Mouse (Mus musculus) heart, adult 18-20 months (tissue): ENCODE data around the gene Fgf22. TPM values are rescaled to one million over a fixed set of nuclear protein-coding genes. Genes with fewer than 3 reads are reported as not detected.

Experiments used
- DNase-seq, 2 experiments: peaks; one replicate each; pipeline ENCODE4 v3.0.0; 2021 to 2022; ENCODE audit warnings: mixed read lengths in 1 of 2
- total RNA-seq, 2 experiments: library from RNA; stranded (reverse); gene quantifications; 2 replicates each; pipeline ENCODE4 v1.2.3; 2021

Fgf22 gene
- total RNA-seq, 2 experiments from 2014 or later: not detected

DNA sequence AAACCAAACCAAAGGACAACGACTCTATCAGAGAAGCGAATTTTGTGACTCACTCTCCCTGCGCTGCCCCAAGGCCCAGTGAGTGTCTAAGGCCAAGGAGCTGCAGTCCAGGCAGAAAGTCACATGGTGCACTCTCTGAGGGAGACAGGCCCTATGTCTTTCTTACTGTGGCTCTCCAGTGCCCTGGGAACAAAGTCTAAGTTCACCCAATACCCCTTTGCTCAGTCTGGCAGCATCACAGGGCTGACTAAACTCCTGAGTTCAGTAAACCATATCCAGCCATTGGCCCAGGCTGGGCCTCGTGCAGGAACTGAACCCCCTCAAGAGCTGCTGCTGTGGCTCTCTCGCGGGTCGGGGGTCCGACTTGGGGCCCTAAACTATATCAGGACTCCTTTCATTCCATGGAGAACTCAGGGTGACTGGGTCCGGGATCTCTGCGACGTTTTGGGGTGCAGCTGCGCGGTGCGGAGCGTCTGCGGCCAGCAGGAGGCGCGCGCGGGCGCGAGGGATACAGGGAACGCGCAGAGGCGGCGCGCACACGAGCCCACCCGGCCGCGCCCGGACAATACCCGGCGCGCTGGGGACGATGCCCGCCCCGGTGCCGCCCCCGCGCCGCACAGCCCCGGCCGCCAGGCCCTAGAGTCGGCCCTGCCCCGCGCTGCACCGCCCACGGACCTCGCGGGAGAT lies 38.3 kb downstream of the Fgf22 start, which contains the start of gene Palm:
Palm (plus strand) TSS at position 522 of the 687 bp plus-strand sequence.
- DNase-seq: peak; percentile 85 to 92

DNA sequence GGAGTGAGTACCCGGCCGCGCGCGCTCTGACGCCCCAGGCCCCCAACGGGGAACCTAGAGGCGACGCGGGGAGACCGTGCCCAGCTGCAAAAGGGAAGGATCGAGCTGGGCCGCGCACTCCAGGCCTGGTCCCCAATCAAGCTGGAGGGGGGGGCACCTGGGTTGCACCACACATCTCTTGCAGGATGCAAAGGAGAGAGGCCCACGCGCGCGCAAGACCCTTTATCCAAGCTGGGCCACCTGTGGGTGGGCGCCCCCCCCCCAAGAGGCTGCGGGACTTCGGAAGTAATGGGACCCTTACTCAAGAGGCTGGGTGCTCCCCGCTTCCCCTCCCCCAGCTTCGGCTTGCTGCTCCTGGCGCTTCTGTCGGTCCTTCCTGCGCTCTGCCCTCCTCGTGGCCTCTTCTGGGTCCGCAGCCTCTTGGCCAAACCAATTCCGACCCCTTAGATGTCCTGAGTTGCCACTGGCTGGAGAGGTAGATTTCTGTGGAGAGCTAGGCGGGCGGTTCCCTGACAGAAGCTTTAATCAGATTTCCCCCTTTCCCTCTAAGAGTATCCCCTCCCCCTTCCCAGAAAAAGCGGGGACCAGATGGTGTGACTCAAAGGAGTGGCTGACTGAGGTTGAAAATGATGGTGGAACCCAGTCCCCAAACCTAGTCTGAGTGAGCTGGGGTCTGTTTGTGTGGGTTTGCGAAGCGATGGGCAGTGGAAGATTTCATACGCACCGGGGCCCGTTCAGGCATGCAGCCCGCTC lies 39.0 kb downstream of the Fgf22 start:
- peak; percentile 55 to 61 for DNase-seq

DNA sequence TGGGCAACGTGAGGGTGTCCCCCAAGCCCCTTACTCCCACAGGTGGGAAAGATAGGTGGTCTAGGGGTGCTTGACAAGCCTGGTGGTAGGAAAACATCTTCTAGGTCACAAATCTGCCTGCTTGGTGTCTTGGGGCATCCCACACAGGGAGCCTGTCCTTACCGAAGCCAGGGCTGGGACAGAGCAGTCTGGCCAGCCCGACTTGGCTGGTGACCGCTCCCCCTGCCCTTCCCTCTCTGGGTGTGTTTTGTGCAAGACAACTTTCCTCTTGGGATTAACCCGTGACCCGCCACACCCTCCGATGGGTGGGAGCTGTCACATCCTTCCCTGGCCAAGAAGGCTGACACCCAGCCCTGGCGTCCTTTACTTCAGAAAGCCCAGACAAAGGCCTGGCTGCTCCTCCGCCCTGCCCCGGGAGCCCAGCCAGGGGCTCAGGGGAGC lies 39.6 kb downstream of the Fgf22 start:
- DNase-seq: peak; percentile 91 to 97

DNA sequence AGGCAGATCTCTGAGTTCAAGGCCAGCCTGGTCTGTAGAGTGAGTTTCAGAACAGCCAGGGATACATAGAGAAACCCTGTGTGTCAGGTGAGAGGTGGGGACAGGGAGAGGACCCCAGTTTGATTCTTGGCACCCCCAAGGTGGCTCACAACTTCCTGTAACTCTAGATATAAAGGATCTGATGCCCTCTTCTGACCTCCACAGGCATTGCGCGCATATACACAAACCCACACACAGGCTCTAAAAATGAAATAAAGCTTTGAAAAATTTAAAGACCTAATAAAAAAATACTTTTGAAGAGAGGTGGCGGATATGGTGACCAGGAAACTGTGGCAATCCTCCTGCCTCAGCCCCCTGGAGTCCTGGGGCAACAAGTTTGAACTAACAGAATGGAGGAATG lies 41.0 kb downstream of the Fgf22 start:
- no peak for DNase-seq

DNA sequence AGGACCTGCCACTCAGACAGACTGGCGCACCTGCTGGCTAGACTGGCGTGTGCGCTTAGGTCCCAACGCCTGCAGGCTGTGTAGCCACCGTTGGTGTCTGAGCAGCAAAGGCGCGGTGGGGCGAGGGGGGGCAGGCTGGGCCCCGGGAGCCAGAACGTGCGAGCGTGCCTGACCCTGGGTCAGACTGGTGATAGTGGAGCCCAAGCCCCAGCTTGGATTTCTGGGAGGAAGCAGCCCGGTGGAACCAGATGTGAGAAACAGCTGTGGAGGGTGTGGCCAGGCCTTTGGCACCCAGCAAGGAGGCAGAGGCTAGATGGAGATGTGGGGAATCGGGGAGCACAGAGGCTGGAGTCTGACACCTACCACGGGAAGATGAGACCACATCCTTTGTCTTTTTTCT lies 42.5 kb downstream of the Fgf22 start:
- DNase-seq: peak; percentile 74 to 86

DNA sequence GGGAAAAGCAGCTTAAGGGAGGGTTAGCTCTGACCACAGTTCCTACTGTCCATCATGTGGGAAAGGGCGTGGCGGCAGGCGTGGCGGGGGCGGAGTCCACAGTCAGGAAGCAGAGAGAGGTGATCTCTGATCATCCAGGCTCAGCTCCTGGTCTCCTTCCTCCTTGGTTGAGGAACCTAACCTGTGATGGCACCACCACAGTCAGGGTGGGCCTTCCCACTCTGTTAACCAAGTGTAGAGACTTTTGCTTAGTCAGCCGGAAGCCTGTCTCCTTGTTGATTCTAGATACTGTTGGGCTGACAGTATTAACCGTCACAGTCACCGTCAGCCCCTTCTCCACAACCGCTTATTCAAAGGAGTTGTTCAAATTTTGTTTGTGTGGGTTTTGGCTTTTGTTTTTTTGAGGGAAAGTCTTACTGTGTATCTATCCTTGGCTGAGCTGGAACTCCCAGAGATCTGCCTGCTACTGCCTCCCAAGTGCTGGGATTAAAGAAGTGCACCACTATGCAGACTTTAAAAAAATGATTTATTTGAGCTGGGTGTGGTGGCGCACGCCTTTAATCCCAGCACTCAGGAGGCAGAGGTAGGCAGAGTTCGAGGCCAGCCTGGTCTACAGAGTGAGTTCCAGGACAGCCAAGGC lies 43.5 kb downstream of the Fgf22 start:
- DNase-seq: peak; percentile 51 to 56

DNA sequence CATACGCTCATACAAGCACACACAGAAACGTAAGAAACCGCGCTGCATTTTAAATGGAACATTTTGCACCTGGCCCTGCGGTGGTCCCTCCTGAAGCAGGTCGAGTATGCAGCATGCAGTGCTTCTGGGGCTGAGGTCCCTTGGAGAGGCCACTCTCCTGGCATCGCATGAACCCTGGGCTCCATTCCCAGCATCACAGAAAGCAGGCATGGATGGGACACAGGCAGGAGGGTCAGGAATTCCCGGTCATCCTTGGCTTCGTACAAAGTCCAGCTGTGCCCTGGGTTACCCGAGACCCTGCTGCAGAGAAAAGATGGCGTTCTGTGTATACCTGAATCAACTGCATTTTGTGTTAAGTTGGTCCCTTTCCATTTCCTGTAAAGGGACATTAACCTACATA lies 45.6 kb downstream of the Fgf22 start:
- DNase-seq: no peak

DNA sequence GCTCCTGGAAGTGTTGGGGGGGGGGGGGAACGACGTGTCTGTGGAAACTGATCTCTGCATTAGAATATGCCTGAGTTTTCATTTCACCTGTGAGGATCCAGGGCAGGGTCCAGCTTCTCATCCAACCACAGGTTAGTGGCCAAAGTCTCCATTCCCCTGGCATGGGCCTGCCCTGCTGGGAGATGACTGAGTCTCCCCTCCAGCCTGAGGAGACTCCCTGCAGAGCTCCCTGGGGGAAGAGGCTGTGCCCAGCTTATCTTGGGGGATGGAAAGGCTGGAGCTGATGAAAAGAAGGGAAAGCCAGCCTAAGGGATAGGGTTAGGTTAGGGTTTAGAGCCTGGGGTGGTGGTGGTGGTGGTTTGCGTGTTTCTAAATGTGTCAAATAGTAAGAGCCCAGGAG lies 47.0 kb downstream of the Fgf22 start:
- DNase-seq: no peak

DNA sequence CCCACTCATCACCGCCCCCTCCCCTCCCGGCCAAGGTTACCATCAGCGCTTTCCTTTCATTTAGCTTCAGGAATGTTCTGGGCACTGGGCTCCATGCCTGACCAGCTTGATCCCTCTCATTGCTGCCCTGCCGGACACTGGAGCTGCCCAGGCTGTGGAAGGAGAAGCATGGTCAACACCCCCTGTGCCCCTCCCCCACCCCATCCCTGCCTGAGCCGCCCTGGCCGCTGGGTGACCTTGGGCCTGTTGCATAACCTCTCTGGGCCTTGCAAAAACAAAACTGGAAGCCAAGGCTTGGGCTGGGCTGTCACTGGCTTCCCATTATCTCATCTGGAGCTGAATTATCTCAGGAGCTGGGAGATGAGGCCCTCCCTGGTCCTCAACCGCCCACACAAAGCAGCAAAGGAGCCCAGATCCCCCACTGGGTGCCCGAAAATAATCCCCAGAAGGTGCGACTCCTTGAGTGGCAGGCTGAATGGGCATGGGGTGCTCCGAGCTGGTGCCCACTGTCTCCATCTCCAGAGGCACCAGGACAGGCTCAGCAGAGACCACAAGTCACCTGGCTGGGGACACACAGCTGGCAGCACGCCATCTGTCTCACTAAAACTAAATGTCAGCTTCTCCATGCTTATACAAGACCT lies 47.6 kb downstream of the Fgf22 start:
- peak; percentile 79 to 88 for DNase-seq

DNA sequence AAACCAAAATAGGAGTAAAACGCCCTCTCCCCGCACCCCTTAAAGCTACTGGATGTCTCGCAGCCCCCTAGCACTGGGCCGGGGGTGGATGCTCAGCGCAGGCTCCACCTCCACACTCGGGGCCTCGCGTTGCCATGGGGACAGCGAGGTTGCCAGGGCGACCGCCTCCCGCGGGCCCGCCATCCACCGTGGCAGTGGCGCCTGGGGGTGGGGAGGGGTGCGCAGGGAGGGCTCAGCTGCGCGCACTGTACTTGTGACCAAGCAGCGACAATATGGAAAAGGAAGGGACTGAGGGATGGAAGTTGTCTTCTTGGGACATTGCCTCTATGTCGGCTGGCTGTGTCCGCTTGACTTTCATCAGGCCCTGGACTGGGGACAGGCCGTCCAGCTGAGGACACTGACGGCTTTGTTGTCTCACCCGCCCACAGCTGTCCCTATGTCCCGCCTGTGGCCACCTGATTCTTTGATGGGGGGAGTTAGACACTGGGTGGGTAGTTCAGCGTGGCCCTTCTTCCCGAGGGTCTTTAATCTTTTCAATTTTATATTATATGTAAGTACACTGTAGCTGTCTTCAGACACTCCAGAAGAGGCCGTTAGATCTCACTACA lies 48.9 kb downstream of the Fgf22 start:
- DNase-seq: no peak

DNA sequence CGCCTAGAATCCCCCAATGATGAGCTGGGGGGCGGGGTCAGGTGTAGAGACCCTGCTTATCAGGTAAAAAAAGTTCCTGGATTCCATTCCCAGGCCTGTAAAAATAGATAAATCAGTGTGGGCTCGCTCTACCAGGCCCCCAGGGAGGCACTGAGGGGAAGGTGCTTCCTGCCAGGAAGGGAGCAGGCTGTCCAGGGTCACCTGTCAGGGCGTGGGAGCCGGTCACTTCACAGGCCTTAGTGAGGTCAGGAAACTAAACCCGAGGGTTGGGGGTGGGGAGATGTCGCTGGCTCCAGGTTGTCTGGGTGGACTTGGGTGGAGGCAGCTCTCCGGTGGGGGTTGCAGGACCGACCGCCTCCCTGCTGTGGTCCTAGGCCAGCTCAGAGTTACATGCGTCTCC lies 50.8 kb downstream of the Fgf22 start:
- DNase-seq: peak; percentile 78 to 92

DNA sequence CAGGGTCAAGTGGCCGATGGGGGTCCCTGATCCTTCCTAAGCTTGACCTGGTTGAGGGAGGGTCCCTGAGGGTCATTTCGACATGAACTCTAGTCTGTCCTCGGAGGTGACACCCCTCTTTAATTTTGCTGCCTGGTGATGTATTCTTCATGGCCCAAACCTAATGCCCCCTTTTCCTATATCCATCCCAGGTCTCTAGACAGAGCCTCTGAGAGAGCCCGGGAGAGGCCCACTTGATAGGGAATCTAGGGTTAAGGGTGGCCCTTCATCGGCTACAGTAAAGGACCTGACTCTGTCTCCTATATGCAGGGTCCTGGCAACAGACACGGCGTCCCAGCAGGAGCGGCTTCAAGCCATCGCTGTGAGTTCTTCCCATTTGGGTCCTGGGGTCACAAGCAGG lies 51.5 kb downstream of the Fgf22 start:
- DNase-seq: no peak

DNA sequence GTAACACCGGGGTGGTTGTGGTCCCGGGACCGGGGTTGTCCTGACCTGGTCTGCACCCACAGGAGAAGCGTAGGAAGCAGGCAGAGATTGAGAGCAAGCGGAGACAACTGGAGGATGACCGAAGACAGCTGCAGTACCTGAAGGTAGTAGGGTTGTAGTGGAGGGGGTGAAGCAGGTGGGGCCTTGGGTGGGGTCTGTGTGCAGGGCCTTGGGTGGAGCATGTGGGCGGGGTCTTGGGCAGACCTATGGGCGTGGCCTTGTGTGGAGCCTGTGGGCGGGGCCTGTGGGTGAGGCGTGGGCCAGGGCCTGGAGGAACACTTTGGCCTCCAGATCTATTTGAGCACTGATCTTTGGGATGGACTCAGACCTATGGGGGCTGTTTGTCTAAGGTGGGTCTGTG lies 52.1 kb downstream of the Fgf22 start:
- DNase-seq: peak; percentile 70 to 84

DNA sequence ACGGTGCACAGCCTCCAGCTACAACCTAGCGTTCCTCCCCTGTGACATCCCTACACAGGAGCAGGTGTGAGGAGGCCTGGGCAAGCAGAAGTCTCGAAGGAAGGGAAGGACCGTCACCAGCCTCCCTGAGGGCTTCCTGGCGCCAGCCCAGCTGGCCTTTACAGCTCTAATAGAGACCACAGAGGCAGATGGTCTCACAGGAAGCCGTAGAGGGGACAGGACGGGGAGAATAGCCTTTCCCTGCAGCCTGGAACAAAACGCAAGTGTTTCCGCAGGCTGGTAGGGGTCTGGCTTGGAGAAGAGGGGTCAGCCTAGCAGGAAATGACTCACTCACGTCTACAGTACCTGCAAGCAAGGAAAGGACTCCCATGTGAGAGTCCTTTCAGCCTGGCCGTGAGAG lies 53.0 kb downstream of the Fgf22 start:
- DNase-seq: peak; percentile 63 to 86

Other genes starting within 250 kb of the Fgf22 start
- gene Plpp2, start 221.3 kb upstream of the Fgf22 start, total RNA-seq: 1 to 10 TPM; 4.1 to 4.8 TPM
- gene Mier2, start 199.9 kb upstream of the Fgf22 start, total RNA-seq: 10 to 100 TPM; 14.4 to 19.0 TPM
- gene Theg, start 167.7 kb upstream of the Fgf22 start, total RNA-seq: not detected
- under 1 TPM in 1 of 2 experiments, not detected in 1; 0.10 TPM for gene C2cd4c, start 141.1 kb upstream of the Fgf22 start, total RNA-seq
- gene Shc2, start 117.2 kb upstream of the Fgf22 start, total RNA-seq: 1 to 10 TPM; 1.3 to 1.5 TPM
- not detected for gene Odf3l2, start 109.3 kb upstream of the Fgf22 start, total RNA-seq
- gene Madcam1, start 90.5 kb upstream of the Fgf22 start, total RNA-seq: under 1 TPM in 1 of 2 experiments, not detected in 1; 0.21 TPM
- gene Tpgs1, start 85.7 kb upstream of the Fgf22 start, total RNA-seq: 10 to 100 TPM; 15.5 to 18.0 TPM
- 100 to 1,000 TPM; 213 to 227 TPM for gene Cdc34, start 72.9 kb upstream of the Fgf22 start, total RNA-seq
- 1 to 10 TPM; 7.2 to 7.9 TPM for gene Gzmm, start 66.1 kb upstream of the Fgf22 start, total RNA-seq
- gene Bsg, start 50.6 kb upstream of the Fgf22 start, total RNA-seq: 1,000 to 10,000 TPM; 1,459 to 1,479 TPM
- 10 to 100 TPM; 14.8 to 15.1 TPM for gene Hcn2, start 38.4 kb upstream of the Fgf22 start, total RNA-seq
- gene Polrmt, start 8.5 kb upstream of the Fgf22 start, total RNA-seq: 10 to 100 TPM; 46.3 to 49.5 TPM
- 10 to 100 TPM; 22.0 to 23.1 TPM for gene Rnf126, start 11.9 kb downstream of the Fgf22 start, total RNA-seq
- gene Fstl3, start 22.2 kb downstream of the Fgf22 start, total RNA-seq: 1 to 10 TPM; 3.5 to 4.5 TPM
- not detected for gene Prss57, start 35.9 kb downstream of the Fgf22 start, total RNA-seq
- 10 to 100 TPM; 44.3 to 45.7 TPM for gene Palm, start 38.5 kb downstream of the Fgf22 start, total RNA-seq
- gene Misp, start 65.9 kb downstream of the Fgf22 start, total RNA-seq: under 1 TPM; 0.42 to 0.67 TPM
- 10 to 100 TPM; 35.8 to 39.9 TPM for gene Ptbp1, start 99.4 kb downstream of the Fgf22 start, total RNA-seq
- gene Prtn3, start 119.4 kb downstream of the Fgf22 start, total RNA-seq: not detected
- gene Plppr3, start 119.6 kb downstream of the Fgf22 start, total RNA-seq: under 1 TPM; 0.12 to 0.18 TPM
- not detected for gene Elane, start 131.2 kb downstream of the Fgf22 start, total RNA-seq
- gene Cfd, start 135.8 kb downstream of the Fgf22 start, total RNA-seq: 100 to 1,000 TPM in 1 of 2 experiments, 10 to 100 TPM in 1; 49.7 to 435 TPM
- gene Med16, start 153.8 kb downstream of the Fgf22 start, total RNA-seq: 10 to 100 TPM; 50.4 to 56.7 TPM
- gene Gm26602, start 155.8 kb downstream of the Fgf22 start, total RNA-seq: not detected
- gene Kiss1r, start 161.9 kb downstream of the Fgf22 start, total RNA-seq: under 1 TPM; 0.17 to 0.46 TPM
- gene R3hdm4, start 166.1 kb downstream of the Fgf22 start, total RNA-seq: 10 to 100 TPM; 75.3 to 78.2 TPM
- gene Arid3a, start 172.0 kb downstream of the Fgf22 start, total RNA-seq: 1 to 10 TPM; 1.0 to 1.1 TPM
- gene Wdr18, start 205.1 kb downstream of the Fgf22 start, total RNA-seq: 10 to 100 TPM; 33.1 to 33.6 TPM
- under 1 TPM; 0.57 to 0.67 TPM for gene Grin3b, start 215.6 kb downstream of the Fgf22 start, total RNA-seq
- gene Tmem259, start 229.3 kb downstream of the Fgf22 start, total RNA-seq: 100 to 1,000 TPM; 120 TPM
- gene Cnn2, start 233.5 kb downstream of the Fgf22 start, total RNA-seq: 10 to 100 TPM; 28.3 to 32.6 TPM
- 1 to 10 TPM; 6.5 to 7.6 TPM for gene Abca7, start 241.4 kb downstream of the Fgf22 start, total RNA-seq